In genomic region chr17:15421446-15421845, GRCm38 (mm10) we compare ENCODE assay signal across 28 mouse cellular contexts.
"Had no signal": no experiment of that assay in that cellular context is flagged by ENCODE, and none has a peak within 500 bp of the region (broad histone marks: within the 10 kb centered on the region; RNA-seq: fewer than 3 reads in every experiment).

No protein-coding gene starts in this region.

- H3K4me3 ChIP-seq: embryonic facial prominence, embryonic 10.5 days; embryonic facial prominence, embryonic 12.5 days; embryonic facial prominence, embryonic 13.5 days; embryonic facial prominence, embryonic 15.5 days; erythroblast, embryonic 14.5 days; forebrain, embryonic 10.5 days; forebrain, embryonic 12.5 days; forebrain, embryonic 13.5 days; forebrain, embryonic 15.5 days; gastrocnemius, adult 2 months; heart, adult 2 months had no signal

- H3K4me2 ChIP-seq: embryonic facial prominence, embryonic 12.5 days; embryonic facial prominence, embryonic 13.5 days; embryonic facial prominence, embryonic 15.5 days; forebrain, embryonic 12.5 days; forebrain, embryonic 13.5 days; forebrain, embryonic 15.5 days had no signal

- DNase-seq: cerebellum, adult 2 months; cerebellum, adult 8-10 months; cerebellum, adult 9-10 months; cerebellum, adult 9-11 months; cerebellum, postnatal 10 days; cerebellum, postnatal 14 days; cerebellum, postnatal 25 days; cerebellum, postnatal 36 days; embryo, embryonic 11 days; forebrain, postnatal 0 days; gastrocnemius, adult 2 months; gastrocnemius, postnatal 10 days; gastrocnemius, postnatal 14 days; gastrocnemius, postnatal 25 days; gastrocnemius, postnatal 36 days; heart, adult 18-20 months had no signal

- H3K9me3 ChIP-seq: embryonic facial prominence, embryonic 10.5 days; embryonic facial prominence, embryonic 12.5 days; embryonic facial prominence, embryonic 13.5 days; embryonic facial prominence, embryonic 15.5 days; forebrain, embryonic 12.5 days; forebrain, embryonic 13.5 days; forebrain, embryonic 15.5 days had no signal

- H3K9ac ChIP-seq: embryonic facial prominence, embryonic 12.5 days; embryonic facial prominence, embryonic 13.5 days; embryonic facial prominence, embryonic 15.5 days; forebrain, embryonic 12.5 days; forebrain, embryonic 13.5 days; forebrain, embryonic 15.5 days; forebrain, postnatal 0 days had no signal

- H3K4me1 ChIP-seq: embryonic facial prominence, embryonic 10.5 days; embryonic facial prominence, embryonic 12.5 days; embryonic facial prominence, embryonic 13.5 days; embryonic facial prominence, embryonic 15.5 days; forebrain, embryonic 10.5 days; forebrain, embryonic 12.5 days had no signal

- ATAC-seq: forebrain, embryonic 13.5 days; forebrain, embryonic 14.5 days; forebrain, embryonic 15.5 days; forebrain, embryonic 16.5 days; forebrain, postnatal 0 days had no signal

- H3K27me3 ChIP-seq: embryonic facial prominence, embryonic 12.5 days; embryonic facial prominence, embryonic 13.5 days; embryonic facial prominence, embryonic 15.5 days; forebrain, embryonic 12.5 days; forebrain, embryonic 13.5 days; forebrain, embryonic 15.5 days had no signal

- H3K27ac ChIP-seq: embryonic facial prominence, embryonic 10.5 days; embryonic facial prominence, embryonic 12.5 days; embryonic facial prominence, embryonic 13.5 days; embryonic facial prominence, embryonic 15.5 days; forebrain, embryonic 10.5 days; forebrain, embryonic 12.5 days; forebrain, embryonic 13.5 days; forebrain, embryonic 15.5 days; gastrocnemius, adult 2 months; heart, adult 2 months had no signal
